Mouse (Mus musculus) heart, embryonic 14.5 days (tissue): Measurements from ENCODE around the gene Xlr4b. TPM values are rescaled to one million over a fixed set of nuclear protein-coding genes. Genes with fewer than 3 reads are reported as not detected.
"Not testable (repeated sequence)": the region's sequence is repeated elsewhere in the genome, so short reads cannot be mapped to it uniquely, and the experiment has no call there.

ENCODE experiments used
- ATAC-seq: fragments of 200-750 bp; cut with Nextera tagmentation; 2 replicates; pipeline ENCODE4 v1.8.0; 2017; ENCODE audit warnings: low read depth, moderate TSS enrichment; ENCODE audit not compliant: insufficient number of reproducible peaks, insufficient read depth, low FRiP score
- H3K27ac ChIP-seq, 2 experiments: fragments of 200-500 bp in 1 of 2; fragments of 300-500 bp in 1 of 2; sonication (generic) in 1 of 2; replicated peaks in 1 of 2; 2 replicates each; pipeline ENCODE4 v1.5.1; 2012 to 2014; ENCODE audit warnings: low read depth in 2 of 2, low read length in 2 of 2, control low read depth in 1 of 2, mild to moderate bottlenecking in 1 of 2, mixed read lengths in 1 of 2; ENCODE audit not compliant: control insufficient read depth in 1 of 2, insufficient read depth in 1 of 2
- H3K27me3 ChIP-seq: fragments of 300-500 bp; sonication (generic); 2 replicates; pipeline ENCODE4 v1.6.1; 2014; ENCODE audit warnings: mild to moderate bottlenecking, low read length, control low read depth; ENCODE audit not compliant: control insufficient read depth, insufficient read depth
- H3K36me3 ChIP-seq: fragments of 300-500 bp; sonication (generic); 2 replicates; pipeline ENCODE4 v1.6.1; 2014; ENCODE audit warnings: mild to moderate bottlenecking, control low read depth, low read length, mixed read lengths; ENCODE audit not compliant: control insufficient read depth, insufficient read depth
- H3K4me1 ChIP-seq, 2 experiments: fragments of 200-500 bp in 1 of 2; fragments of 300-500 bp in 1 of 2; sonication (generic) in 1 of 2; 2 replicates each; pipeline ENCODE4 v1.6.1; 2012 to 2014; ENCODE audit warnings: low read length in 2 of 2, control low read depth in 1 of 2, mixed read lengths in 1 of 2; ENCODE audit not compliant: control insufficient read depth in 2 of 2, insufficient read depth in 2 of 2
- H3K4me2 ChIP-seq: fragments of 300-500 bp; sonication (generic); 2 replicates; pipeline ENCODE4 v1.6.1; 2014; ENCODE audit warnings: mild to moderate bottlenecking, low read length
- H3K4me3 ChIP-seq, 2 experiments: fragments of 200-500 bp in 1 of 2; fragments of 300-500 bp in 1 of 2; sonication (generic) in 1 of 2; 2 replicates each; pipeline ENCODE4 v1.5.1; 2012 to 2014; ENCODE audit warnings: low read length in 2 of 2, mild to moderate bottlenecking in 2 of 2, control low read depth in 1 of 2, low read depth in 1 of 2, moderate library complexity in 1 of 2; ENCODE audit not compliant: control insufficient read depth in 1 of 2, insufficient read depth in 1 of 2
- H3K9ac ChIP-seq: fragments of 300-500 bp; sonication (generic); 2 replicates; pipeline ENCODE4 v1.6.1; 2014; ENCODE audit warnings: mild to moderate bottlenecking, low read length
- H3K9me3 ChIP-seq: fragments of 300-500 bp; sonication (generic); 2 replicates; pipeline ENCODE4 v1.6.1; 2016; ENCODE audit warnings: low read length, control low read depth; ENCODE audit not compliant: control insufficient read depth
- WGBS: fragments of 180-500 bp; shearing (Covaris S2); extraction: QIAGEN DNeasy Blood & Tissue Kit; methylation state at CpG from one replicate; pipeline ENCODE4 v1.1.7; 2014; 5-methylcytosine and 5-hydroxymethylcytosine counted together
- polyA plus RNA-seq: library from polyadenylated mRNA; unstranded; fragments of >200 nt; fragmentation: Nextera tagmentation; extraction: Ambion mirVana; gene quantifications from 2 replicates; pipeline ENCODE4 v1.2.1, GENCODE M21; 2014

Xlr4b gene
- polyA plus RNA-seq, 1 experiment from 2014 or later, result 2.3 TPM

- 84% methylated on average over 11 of the region's 14 CpGs for WGBS
- not testable (repeated sequence) for ATAC-seq, H3K9me3 ChIP-seq, H3K4me2 ChIP-seq, H3K4me3 ChIP-seq, H3K27ac ChIP-seq, H3K9ac ChIP-seq, H3K36me3 ChIP-seq, H3K4me1 ChIP-seq, H3K27me3 ChIP-seq
Measured at GRCm38 (mm10) chrX:73242821-73243325, 28.7 kb downstream of the Xlr4b start, which contains the start of gene Xlr4c. Gene Xlr4c, minus strand, starts transcription at chrX:73243130.

GRCm38 (mm10) chrX:73262428-73262827, 48.3 kb downstream of the Xlr4b start:
- H3K27ac ChIP-seq, H3K4me1 ChIP-seq, H3K27me3 ChIP-seq, H3K9ac ChIP-seq, H3K9me3 ChIP-seq, H3K4me2 ChIP-seq, H3K4me3 ChIP-seq, H3K36me3 ChIP-seq, ATAC-seq: not testable (repeated sequence)
- 79% methylated on average over 1 of the region's 2 CpGs for WGBS

GRCm38 (mm10) chrX:73265270-73265669, 51.1 kb downstream of the Xlr4b start, which contains the start of gene Xlr3c:
Gene Xlr3c, minus strand, starts transcription at chrX:73265390.
- not testable (repeated sequence) for H3K27ac ChIP-seq, H3K27me3 ChIP-seq, ATAC-seq, H3K9me3 ChIP-seq, H3K4me3 ChIP-seq, H3K36me3 ChIP-seq, H3K9ac ChIP-seq, H3K4me2 ChIP-seq, H3K4me1 ChIP-seq
- WGBS, result 85% methylated on average over 14 of the region's 14 CpGs

Other genes with a start within 250 kb of the Xlr4b start
- 4.6 and 4.9 TPM in 2 replicates for gene Zfp185, start 227.0 kb upstream of the Xlr4b start, polyA plus RNA-seq
- gene Pnma5, start 177.2 kb upstream of the Xlr4b start, polyA plus RNA-seq, result 0.11 TPM in 1 of 2 replicates, not detected in the other
- not detected in 2 replicates for gene Pnma3, start 149.5 kb upstream of the Xlr4b start, polyA plus RNA-seq
- 1.8 TPM in 1 of 2 replicates, not detected in the other for gene Xlr4a, start 131.9 kb upstream of the Xlr4b start, polyA plus RNA-seq
- gene Xlr3a, start 117.2 kb upstream of the Xlr4b start, polyA plus RNA-seq, result 1.4 TPM in 2 replicates
- not detected in 2 replicates for gene Gm14685, start 97.3 kb upstream of the Xlr4b start, polyA plus RNA-seq
- not detected in 2 replicates for gene Xlr5b, start 65.5 kb upstream of the Xlr4b start, polyA plus RNA-seq
- not detected in 2 replicates for gene DXBay18, start 64.9 kb upstream of the Xlr4b start, polyA plus RNA-seq
- not detected in 2 replicates for gene Spin2d, start 37.3 kb upstream of the Xlr4b start, polyA plus RNA-seq
- 2.7 and 11.9 TPM in 2 replicates for gene Xlr3b, start 22.1 kb upstream of the Xlr4b start, polyA plus RNA-seq
- gene F8a, start 14.0 kb downstream of the Xlr4b start, polyA plus RNA-seq, result 9.4 and 10.0 TPM in 2 replicates
- gene Xlr4c, start 28.8 kb downstream of the Xlr4b start, polyA plus RNA-seq, result 0.35 TPM in 1 of 2 replicates, not detected in the other
- gene Xlr3c, start 51.1 kb downstream of the Xlr4b start, polyA plus RNA-seq, result not detected in 2 replicates
- 0.14 TPM in 1 of 2 replicates, not detected in the other for gene Xlr5a, start 78.6 kb downstream of the Xlr4b start, polyA plus RNA-seq
- gene Xlr5c, start 78.6 kb downstream of the Xlr4b start, polyA plus RNA-seq, result not detected in 2 replicates
- gene Gm45015, start 122.5 kb downstream of the Xlr4b start, polyA plus RNA-seq, result not detected in 2 replicates
- 10.2 and 11.0 TPM in 2 replicates for gene Zfp275, start 128.3 kb downstream of the Xlr4b start, polyA plus RNA-seq
- not detected in 2 replicates for gene Gm18336, start 184.4 kb downstream of the Xlr4b start, polyA plus RNA-seq
- not detected in 2 replicates for gene Zfp92, start 196.8 kb downstream of the Xlr4b start, polyA plus RNA-seq
- not detected in 2 replicates for gene Trex2, start 221.0 kb downstream of the Xlr4b start, polyA plus RNA-seq
- gene Haus7, start 244.7 kb downstream of the Xlr4b start, polyA plus RNA-seq, result 42.0 and 43.2 TPM in 2 replicates